In genomic region chr1:154883596-154884191, GRCm38 (mm10) we compare ENCODE assay signal across 7 mouse cellular contexts. TPM values are rescaled to one million over a fixed set of nuclear protein-coding genes. Genes with fewer than 3 reads are reported as not detected.
A peak's percentile ranks its signal among the peaks of the same experiment; 100 is the strongest.
DNase-seq lines count a peak whose midpoint lies in the region; ATAC-seq and TF ChIP-seq lines count a peak whose summit lies in the region.

No protein-coding gene starts in this region.

- H3K4me1 ChIP-seq in lung, embryonic 16.5 days (replicated peaks; ENCODE audit: control insufficient read depth, insufficient read depth, low read length), result 0 out of 2 replicates have a peak, but pooled peaks cover 2% of the 10 kb centered on the region
- peaks cover 14% of the 10 kb centered on the region; the same call in 1 of the 2 replicates for H3K4me1 ChIP-seq in forebrain, embryonic 11.5 days (replicated peaks; ENCODE audit: control insufficient read depth, insufficient read depth, low read length)
- no peaks in the 10 kb centered on the region for H3K4me1 ChIP-seq in liver, embryonic 14.5 days (replicated peaks; ENCODE audit: control insufficient read depth in 2 of 2, insufficient read depth in 2 of 2, low read length in 1 of 2)

- H3K36me3 ChIP-seq in lung, embryonic 16.5 days (ENCODE audit: control insufficient read depth, insufficient read depth, low read length), result no peaks in the 10 kb centered on the region
- no peaks in the 10 kb centered on the region for H3K36me3 ChIP-seq in forebrain, embryonic 11.5 days (ENCODE audit: control insufficient read depth, insufficient read depth, low read length)
- no peaks in the 10 kb centered on the region for H3K36me3 ChIP-seq in liver, embryonic 14.5 days (replicated peaks; ENCODE audit: control insufficient read depth, insufficient read depth, low read depth)

- peaks cover 17% of the 10 kb centered on the region for H3K27me3 ChIP-seq in lung, embryonic 16.5 days (ENCODE audit: control insufficient read depth, insufficient read depth, low read depth, low read length)
- H3K27me3 ChIP-seq in forebrain, embryonic 11.5 days (ENCODE audit: control insufficient read depth, insufficient read depth, low read length), result peaks cover 12% of the 10 kb centered on the region
- peaks cover 9% of the 10 kb centered on the region for H3K27me3 ChIP-seq in liver, embryonic 14.5 days (ENCODE audit: control insufficient read depth, insufficient read depth, low read length)

- peak overlapping the region; percentile 48 for H3K4me3 ChIP-seq in lung, embryonic 16.5 days (ENCODE audit: low read length)
- H3K4me3 ChIP-seq in forebrain, embryonic 11.5 days (ENCODE audit: low read depth, low read length), result peak overlapping the region; percentile 22
- no peak overlapping the region for H3K4me3 ChIP-seq in liver, embryonic 14.5 days (ENCODE audit: insufficient read depth in 1 of 2, low read depth in 2 of 2, low read length in 2 of 2)

- no peak for DNase-seq in lung, postnatal 10 days
- peak; percentile 57 for DNase-seq in forebrain, embryonic 11.5 days (ENCODE audit: low spot score)
- DNase-seq in liver, embryonic 14.5 days (ENCODE audit: low read depth in 3 of 3, low spot score in 3 of 3), result no peak
- DNase-seq in right cerebral cortex, postnatal 10 days (ENCODE audit: low spot score in 2 of 2), result no peak
- no peak for DNase-seq in spleen, postnatal 14 days (ENCODE audit: low spot score in 2 of 2)
- no peak for DNase-seq in ovary, postnatal 10 days (ENCODE audit: low spot score)

- no peaks in the 10 kb centered on the region for H3K9me3 ChIP-seq in lung, embryonic 16.5 days (ENCODE audit: control insufficient read depth, low read length)
- H3K9me3 ChIP-seq in forebrain, embryonic 11.5 days (ENCODE audit: control insufficient read depth, low read length), result no peaks in the 10 kb centered on the region
- no peaks in the 10 kb centered on the region for H3K9me3 ChIP-seq in liver, embryonic 14.5 days (ENCODE audit: control insufficient read depth, low read length)

- no peak for TF ChIP-seq EP300 in liver, embryonic 14.5 days (IDR thresholded peaks at IDR 0.05; ENCODE audit: low read depth)

- H3K9ac ChIP-seq in lung, embryonic 16.5 days (ENCODE audit: low read length), result peak overlapping the region; percentile 48
- H3K9ac ChIP-seq in forebrain, embryonic 11.5 days (ENCODE audit: low read length), result peak overlapping the region; percentile 51
- H3K9ac ChIP-seq in liver, embryonic 14.5 days (replicated peaks), result no peak overlapping the region

- ATAC-seq in lung, embryonic 16.5 days (ENCODE audit: low read depth), result no peak
- 0 out of 2 replicates have a peak, but pooled peaks have one; percentile 14 for ATAC-seq in forebrain, embryonic 11.5 days (replicated peaks; ENCODE audit: low FRiP score)
- ATAC-seq in liver, embryonic 14.5 days (ENCODE audit: insufficient read depth), result no peak

- WGBS in lung, embryonic 16.5 days, result 3% methylated on average over 18 of the region's 18 CpGs
- under 1% methylated on average over 18 of the region's 18 CpGs for WGBS in forebrain, embryonic 11.5 days
- 5% methylated on average over 18 of the region's 18 CpGs for WGBS in liver, embryonic 14.5 days (ENCODE audit: insufficient replicate concordance)

- no peak for TF ChIP-seq CTCF in liver, embryonic 14.5 days (IDR thresholded peaks at IDR 0.05; ENCODE audit: low read depth)

- H3K4me2 ChIP-seq in lung, embryonic 16.5 days (ENCODE audit: low read depth, low read length), result peak overlapping the region; percentile 77
- peak overlapping the region; percentile 71 for H3K4me2 ChIP-seq in forebrain, embryonic 11.5 days (ENCODE audit: low read depth, low read length, severe bottlenecking)
- H3K4me2 ChIP-seq in liver, embryonic 14.5 days (ENCODE audit: low read depth), result 0 out of 2 replicates have a peak overlapping the region, but pooled peaks have one; percentile 21

- no peak overlapping the region for H3K27ac ChIP-seq in lung, embryonic 16.5 days (ENCODE audit: low read length)
- H3K27ac ChIP-seq in forebrain, embryonic 11.5 days (ENCODE audit: low read depth, low read length), result no peak overlapping the region
- H3K27ac ChIP-seq in liver, embryonic 14.5 days, result no peak overlapping the region

RNA-seq across cellular contexts. Expression of gene Cacna1e, which starts 0.6 kb away (rescaled TPM):
- 0.19 and 0.24 TPM in 2 replicates for polyA plus RNA-seq in lung, embryonic 16.5 days (2015; fragmentation: Nextera tagmentation; extraction: Ambion mirVana)
- polyA plus RNA-seq in forebrain, embryonic 11.5 days (2014; fragmentation: Nextera tagmentation; extraction: Ambion mirVana), result 1.4 and 1.7 TPM in 2 replicates
- polyA plus RNA-seq in liver, embryonic 14.5 days (2012; rRNA removed), result 0.02 and 0.04 TPM in 2 replicates
- polyA plus RNA-seq in liver, embryonic 14.5 days (2014; fragmentation: Nextera tagmentation; extraction: Ambion mirVana), result 0.03 TPM in 2 replicates

Comparison
In these comparisons a context has a peak if more than half of its experiments do, and no peak if none do; other contexts are left out.
1. H3K4me2 ChIP-seq: peak in every context shown above with its lines; median percentile 77 in lung, embryonic 16.5 days; 71 in forebrain, embryonic 11.5 days; 21 in liver, embryonic 14.5 days.
2. H3K4me3 ChIP-seq: peak in lung, embryonic 16.5 days (single experiment) and forebrain, embryonic 11.5 days (single experiment); none in liver, embryonic 14.5 days (0 of 2).